Mouse (Mus musculus): Measurements from ENCODE around the gene Hist1h4n.
"Not testable (repeated sequence)": the region's sequence is repeated elsewhere in the genome, so short reads cannot be mapped to it uniquely, and the experiment has no call there.

The Hist1h4n gene

DNA sequence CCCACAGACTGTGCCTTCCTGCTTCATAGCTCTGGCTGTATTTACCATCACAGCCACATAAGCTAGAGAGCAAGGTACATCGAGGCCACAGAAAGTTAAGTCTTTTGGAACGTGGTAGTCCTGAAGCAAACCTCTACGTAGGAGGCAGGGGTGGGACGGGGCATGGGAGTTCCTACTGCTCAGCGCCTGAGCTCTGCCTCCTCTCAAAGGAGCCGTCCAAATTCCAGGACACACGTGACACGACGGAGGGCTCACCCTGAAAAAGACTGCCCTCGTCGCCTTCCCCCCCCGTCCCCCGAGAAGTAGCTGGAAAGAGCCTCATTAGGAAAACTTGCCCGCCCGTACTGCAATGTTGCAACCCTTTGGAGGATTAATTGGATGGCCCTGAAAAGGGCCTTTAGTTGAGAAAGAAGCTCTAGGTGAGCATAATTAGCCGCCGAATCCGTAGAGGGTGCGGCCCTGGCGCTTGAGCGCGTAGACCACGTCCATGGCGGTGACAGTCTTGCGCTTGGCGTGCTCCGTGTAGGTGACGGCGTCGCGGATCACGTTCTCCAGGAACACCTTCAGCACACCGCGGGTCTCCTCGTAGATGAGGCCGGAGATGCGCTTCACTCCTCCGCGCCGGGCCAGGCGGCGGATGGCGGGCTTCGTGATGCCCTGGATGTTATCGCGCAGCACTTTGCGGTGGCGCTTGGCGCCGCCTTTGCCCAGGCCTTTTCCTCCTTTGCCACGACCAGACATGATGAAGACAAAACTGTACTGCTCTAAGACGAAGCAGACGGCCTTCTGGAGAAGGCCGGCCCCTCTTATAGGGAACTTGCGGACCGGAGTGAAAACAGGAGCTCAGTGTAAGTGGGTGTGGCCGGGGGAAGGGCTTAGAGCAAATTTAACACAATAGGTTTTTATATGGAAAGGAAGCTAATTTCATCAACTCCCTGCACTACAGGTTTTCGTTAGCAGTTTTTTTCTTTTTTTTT, at the start of gene Hist1h4n:
Gene Hist1h4n, minus strand, starts transcription at position 779 of the 977 bp plus-strand sequence.
- DNase-seq (ENCODE audit: low read depth, low spot score): not testable (repeated sequence)

DNA sequence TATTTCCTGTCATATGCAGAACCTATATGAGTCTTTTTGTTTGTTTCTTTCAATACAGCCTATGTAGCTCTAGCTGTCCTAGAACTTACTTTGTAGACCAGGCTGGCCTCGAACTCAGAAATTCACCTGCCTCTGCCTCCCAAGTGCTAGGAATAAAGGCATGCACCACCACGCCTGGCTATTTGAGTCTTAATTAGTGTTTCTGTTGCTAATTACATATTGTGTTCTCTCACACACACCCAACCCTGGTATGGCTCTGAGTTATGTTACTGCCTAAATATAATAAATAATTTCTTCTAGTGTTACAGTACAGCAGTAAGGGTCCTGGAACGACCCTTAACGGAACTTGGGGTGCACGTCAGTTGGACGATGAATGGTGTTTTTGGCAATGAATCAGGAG, 48.7 kb upstream of the Hist1h4n start:
- no peak for DNase-seq (ENCODE audit: low read depth, low spot score)

DNA sequence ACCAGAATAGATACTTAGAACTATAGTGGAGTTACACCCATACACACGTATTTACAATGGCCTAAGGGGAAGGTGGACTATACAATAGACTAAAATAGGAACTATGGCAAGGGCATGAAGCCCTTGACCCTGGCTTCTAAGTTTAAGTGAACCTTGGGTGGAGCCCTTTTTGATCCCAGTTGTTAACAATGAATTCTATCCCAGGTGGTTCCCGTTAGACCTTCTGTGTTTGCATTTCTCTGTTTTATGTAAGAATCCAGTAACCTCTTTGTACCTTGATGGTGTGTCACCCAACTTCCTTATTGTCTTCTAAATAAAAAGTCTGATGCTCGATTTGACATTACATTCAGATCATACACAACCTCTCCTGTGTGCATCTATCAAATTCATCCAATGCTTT, 33.5 kb upstream of the Hist1h4n start:
- not testable (repeated sequence) for DNase-seq (ENCODE audit: low read depth, low spot score)

DNA sequence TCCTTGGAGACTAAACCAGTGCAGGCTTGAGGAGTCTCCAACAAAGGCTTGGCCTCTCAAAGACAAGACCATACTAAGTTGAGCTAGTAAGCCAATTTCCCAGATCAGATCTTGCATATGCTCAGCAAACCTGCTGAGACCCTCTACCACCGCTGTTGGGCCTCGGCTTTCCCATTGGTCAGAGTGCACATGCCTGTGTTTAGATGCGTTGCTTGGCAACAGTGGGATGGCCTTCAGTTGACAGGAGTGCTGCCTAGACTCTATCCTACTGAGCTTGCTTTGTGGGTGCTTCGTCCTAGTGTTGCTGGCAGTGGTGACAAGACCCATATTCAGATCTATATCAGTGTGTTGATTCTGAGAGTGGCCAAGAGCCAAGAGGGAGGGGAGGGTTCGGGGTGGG, 29.6 kb upstream of the Hist1h4n start:
- DNase-seq (ENCODE audit: low read depth, low spot score): no peak

DNA sequence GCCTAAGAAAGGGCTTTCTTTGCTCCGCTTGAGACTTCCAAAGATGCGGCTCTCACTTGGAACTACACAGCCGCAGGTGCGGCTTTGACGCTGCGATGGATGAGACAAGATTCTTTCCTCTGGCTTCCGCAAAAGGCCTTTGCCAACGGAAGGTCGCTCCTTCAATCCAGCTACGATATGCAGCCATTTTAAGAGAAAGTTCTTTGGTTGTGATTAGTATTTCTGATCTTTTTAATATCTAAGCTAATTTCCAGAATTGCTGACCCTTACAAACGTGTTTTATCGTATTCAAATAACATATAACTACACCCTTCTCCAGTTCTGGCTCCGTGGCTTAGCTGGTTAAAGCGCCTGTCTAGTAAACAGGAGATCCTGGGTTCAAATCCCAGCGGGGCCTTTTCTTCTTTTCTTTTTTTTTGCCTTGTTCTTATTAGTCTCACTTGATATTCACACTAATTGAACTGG, 23.7 kb upstream of the Hist1h4n start:
- DNase-seq (ENCODE audit: low read depth, low spot score): peak; percentile 37

DNA sequence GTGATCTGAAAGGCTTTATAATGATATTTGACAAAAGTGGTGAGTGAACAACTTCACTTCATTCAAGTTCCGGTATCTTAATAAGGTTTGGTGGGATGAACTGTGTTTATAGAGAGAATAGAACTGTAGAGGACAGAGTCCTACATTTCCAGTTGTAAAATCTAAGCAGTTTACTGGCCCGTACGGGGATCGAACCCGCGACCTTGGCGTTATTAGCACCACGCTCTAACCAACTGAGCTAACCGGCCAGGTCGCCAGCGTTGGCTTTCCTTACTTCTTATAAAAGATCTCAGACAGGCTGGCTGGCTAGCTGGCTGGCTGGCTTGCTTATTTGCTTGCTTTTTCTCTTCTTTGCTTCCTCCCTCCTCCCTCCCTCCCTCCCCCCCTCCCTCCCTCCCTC, 23.1 kb upstream of the Hist1h4n start:
- DNase-seq (ENCODE audit: low read depth, low spot score): peak; percentile 16

DNA sequence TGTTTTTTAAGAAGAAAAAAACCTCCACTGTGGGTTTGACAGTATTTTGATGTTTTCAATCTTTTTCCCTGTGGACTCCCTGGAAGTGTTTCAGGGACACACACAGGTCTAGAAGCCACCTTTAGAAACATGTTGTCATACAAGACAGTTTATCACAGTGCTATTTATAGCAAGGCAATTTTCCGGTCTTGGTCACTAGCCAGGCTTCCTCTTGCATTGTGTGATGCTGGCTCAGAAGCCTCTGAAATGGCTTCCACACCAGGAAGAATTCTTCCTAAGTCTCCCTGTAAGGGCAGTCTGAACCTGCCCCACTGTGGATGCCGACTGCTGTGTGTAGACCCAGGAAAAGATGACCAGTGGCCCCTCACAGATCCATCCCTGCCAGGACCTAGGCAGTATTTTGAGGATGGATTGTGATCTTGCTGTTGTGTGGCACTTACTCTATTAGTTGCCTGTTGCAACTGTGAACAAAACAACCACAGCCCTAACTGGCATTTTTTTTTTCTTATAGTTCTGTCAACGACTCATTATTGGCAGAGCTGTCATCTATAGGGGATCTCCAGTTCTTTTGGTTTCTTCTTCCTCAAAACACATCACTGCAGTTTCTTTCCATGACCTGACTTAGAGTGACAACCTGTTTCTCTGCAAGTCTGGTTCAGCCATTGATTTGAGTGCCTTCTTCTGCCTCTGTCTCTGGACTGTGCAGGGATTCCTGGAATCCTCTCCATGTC, 20.4 kb upstream of the Hist1h4n start:
- no peak for DNase-seq (ENCODE audit: low read depth, low spot score)

DNA sequence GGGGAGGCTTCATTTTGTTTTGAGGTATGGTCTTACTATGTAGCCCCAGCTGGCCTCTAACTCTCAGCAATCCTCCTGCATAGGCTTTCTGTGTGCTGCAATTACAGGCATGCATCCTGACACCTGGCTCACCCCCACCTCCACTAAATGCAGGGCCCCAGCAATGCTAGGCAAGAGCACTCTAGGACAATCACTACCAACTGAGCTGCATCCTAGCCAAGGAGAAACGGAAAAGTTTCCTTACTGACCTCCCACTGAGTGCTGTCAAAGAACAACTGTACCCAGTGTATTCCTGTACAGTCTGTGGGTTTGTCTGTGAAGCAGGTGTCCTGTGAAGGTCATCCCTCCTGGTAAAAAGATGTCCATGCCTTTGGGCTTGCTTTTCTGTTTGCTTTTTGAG, 18.7 kb upstream of the Hist1h4n start:
- DNase-seq (ENCODE audit: low read depth, low spot score): not testable (repeated sequence)

DNA sequence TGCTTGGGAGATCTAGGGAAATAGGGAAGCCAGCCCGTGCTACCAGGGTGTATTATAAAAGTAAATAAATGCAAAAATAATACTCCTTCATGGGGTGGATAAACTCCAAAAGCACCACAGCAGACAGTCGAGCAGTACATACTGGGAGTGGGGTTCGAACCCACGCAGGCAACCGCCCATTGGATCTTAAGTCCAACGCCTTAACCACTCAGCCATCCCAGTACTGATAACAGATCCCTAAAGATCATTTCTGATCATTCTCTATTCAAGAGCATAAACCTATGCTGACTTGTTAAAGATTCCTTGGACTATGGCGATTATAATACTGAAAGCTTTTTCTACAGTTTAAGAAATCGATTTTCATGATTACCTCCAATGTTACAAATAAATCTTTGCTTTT, 15.9 kb upstream of the Hist1h4n start:
- no peak for DNase-seq (ENCODE audit: low read depth, low spot score)

DNA sequence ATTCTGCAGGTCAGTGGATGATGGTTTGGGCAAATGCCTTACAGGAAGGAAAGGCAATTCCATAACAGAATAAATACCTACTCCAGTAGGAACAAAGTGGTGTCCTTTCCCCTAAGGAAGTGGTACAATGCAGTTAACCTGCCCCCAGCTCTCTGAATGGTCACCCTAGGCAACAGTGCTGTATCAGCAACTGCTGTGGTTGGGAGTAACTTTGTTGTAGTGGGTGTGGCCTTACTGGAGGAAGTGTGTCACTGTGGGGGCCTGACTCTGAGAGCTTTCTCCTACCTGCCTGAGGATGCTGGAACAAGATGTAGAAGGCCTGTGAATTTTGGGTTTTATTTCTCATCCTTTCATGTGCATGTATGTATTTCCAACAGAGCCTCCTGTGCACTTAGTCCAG, 14.4 kb upstream of the Hist1h4n start:
- DNase-seq (ENCODE audit: low read depth, low spot score): not testable (repeated sequence)

DNA sequence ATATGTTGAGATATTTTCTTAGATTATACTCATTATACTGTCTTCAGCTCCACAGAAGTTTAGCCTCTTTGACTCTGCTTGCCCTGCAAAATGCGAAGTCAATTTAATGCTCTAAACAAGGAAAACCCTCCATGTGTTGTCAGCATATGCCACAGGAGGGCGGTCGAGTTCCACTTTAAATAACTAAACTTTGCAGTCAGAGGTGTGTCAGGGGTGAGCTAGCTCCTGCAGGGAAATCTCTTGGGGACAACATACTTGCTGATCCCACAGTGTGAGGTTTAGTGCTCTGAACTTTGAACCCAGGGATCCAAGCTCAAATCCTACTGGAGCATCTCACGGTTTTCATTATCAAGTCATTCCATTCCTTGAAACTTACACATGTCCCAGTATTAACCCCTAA, 8.5 kb upstream of the Hist1h4n start:
- DNase-seq (ENCODE audit: low read depth, low spot score): not testable (repeated sequence)

DNA sequence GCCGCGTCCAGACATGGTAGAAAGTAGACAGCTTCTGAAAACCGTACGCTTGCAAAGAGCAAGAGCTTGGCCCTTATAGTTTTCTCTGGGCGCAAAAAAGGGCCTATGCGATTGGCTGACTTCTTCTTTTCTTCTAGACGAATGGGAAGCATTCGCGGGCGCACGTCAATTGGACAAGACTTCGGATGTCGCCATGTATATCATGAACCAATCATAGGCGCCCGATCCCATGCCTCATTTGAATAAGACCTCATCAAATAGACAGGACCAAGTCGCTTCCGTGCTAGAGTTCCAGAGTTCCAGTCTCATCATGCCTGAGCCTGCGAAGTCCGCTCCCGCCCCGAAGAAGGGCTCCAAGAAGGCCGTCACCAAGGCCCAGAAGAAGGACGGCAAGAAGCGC, 1.5 kb upstream of the Hist1h4n start, which contains the start of the genes Hist1h2ap and Hist1h2br:
Gene Hist1h2ap, minus strand, starts transcription at position 47 of the 400 bp plus-strand sequence.
Gene Hist1h2br, plus strand, starts transcription at position 283 of the 400 bp plus-strand sequence.
- not testable (repeated sequence) for DNase-seq (ENCODE audit: low read depth, low spot score)

DNA sequence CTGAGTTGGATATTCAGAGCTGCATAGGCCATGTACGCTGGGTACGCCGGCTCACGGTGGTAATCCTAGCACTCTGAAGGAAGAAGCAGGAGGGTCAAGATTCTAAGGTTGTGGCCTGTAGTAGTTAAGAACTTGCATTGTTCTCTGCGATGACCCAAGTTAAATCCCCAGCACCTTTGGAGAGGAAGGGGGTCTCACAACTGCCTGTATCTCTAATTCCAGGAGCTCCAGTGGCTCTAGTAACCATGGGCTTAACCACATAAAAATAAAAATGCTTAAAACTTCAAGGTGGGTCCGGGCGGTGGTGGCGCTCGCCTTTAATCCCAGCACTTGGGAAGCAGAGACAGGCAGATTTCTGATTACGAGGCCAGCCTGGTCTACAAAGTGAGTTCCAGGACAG, 1.7 kb downstream of the Hist1h4n start:
- no peak for DNase-seq (ENCODE audit: low read depth, low spot score)

DNA sequence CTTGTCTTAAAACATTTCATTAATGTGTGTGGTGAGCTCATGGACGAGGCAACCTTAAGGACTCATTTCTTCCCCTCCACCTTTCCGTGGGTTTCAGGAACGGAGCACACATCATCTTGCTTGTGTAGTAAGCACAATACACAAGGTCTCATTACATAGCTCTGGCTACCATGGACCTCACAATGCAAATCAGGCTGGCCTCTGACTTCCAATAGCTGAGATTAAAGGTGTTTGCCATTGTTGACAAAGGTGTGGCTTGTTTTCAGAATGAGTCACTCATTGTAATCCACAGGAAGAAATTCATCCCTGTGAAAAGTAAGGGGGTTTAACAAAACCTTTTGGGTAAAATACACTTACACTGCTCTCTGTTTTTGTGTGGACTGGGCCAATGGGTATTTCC, 3.5 kb downstream of the Hist1h4n start:
- no peak for DNase-seq (ENCODE audit: low read depth, low spot score)

DNA sequence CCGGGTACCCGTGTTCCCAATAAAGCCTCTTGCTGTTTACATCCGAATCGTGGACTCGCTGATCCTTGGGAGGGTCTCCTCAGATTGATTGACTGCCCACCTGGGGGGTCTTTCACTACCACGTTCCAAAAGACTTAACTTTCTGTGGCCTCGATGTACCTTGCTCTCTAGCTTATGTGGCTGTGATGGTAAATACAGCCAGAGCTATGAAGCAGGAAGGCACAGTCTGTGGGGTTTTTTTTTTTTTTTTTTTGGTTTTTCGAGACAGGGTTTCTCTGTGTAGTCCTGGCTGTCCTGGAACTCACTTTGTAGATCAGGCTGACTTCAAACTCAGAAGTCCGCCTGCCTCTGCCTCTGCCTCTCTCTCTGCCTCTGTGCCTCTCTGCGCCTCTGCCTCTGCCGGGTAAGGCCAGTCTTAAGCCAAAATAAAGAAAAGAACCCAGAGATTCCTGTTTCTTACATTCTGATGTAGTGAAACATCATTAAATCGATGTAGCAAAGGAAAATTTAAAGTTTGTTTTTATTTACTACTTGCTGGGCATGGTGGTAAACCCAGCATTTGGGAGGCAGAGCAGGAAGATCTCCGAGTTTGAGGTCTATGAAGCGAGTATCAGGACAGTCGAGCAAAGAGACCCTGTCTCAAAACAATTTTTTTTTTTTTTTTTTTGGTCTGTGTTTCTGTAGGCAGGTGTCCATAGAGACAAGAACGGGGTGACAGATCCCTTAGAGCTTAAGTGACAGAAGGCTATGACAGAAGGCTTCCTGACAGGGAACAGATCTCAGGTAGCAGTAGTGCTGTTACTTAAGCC, 11.7 kb downstream of the Hist1h4n start:
- DNase-seq (ENCODE audit: low read depth, low spot score): not testable (repeated sequence)

DNA sequence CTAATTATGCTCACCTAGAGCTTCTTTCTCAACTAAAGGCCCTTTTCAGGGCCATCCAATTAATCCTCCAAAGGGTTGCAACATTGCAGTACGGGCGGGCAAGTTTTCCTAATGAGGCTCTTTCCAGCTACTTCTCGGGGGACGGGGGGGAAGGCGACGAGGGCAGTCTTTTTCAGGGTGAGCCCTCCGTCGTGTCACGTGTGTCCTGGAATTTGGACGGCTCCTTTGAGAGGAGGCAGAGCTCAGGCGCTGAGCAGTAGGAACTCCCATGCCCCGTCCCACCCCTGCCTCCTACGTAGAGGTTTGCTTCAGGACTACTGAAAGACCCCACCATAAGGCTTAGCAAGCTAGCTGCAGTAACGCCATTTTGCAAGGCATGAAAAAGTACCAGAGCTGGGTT, 19.9 kb downstream of the Hist1h4n start:
- DNase-seq (ENCODE audit: low read depth, low spot score): not testable (repeated sequence)

DNA sequence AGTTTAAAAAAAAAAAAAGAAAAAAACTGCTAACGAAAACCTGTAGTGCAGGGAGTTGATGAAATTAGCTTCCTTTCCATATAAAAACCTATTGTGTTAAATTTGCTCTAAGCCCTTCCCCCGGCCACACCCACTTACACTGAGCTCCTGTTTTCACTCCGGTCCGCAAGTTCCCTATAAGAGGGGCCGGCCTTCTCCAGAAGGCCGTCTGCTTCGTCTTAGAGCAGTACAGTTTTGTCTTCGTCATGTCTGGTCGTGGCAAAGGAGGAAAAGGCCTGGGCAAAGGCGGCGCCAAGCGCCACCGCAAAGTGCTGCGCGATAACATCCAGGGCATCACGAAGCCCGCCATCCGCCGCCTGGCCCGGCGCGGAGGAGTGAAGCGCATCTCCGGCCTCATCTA, 20.5 kb downstream of the Hist1h4n start, which contains the start of gene Hist1h4m:
Gene Hist1h4m, plus strand, starts transcription at position 208 of the 400 bp plus-strand sequence.
- DNase-seq (ENCODE audit: low read depth, low spot score): not testable (repeated sequence)

DNA sequence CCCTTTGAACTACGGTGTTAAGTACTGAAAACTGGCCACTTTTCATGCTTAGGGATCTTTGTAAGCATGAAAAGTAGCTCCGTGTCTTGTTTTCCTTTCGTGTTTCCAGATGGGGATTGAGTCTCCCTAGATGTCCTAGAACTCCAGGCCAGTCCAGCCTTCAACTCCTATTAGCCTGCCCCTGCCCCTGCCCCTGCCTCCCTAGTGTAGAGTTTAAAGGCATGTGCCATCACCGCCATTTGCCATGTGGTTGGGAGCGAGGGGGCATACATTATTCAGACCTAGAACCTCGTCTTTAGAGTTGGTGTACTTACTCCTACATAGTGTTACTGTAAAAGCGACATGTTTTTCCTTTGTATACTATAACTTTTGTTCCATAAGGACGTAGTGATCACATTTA, 20.9 kb downstream of the Hist1h4n start:
- DNase-seq (ENCODE audit: low read depth, low spot score): not testable (repeated sequence)

DNA sequence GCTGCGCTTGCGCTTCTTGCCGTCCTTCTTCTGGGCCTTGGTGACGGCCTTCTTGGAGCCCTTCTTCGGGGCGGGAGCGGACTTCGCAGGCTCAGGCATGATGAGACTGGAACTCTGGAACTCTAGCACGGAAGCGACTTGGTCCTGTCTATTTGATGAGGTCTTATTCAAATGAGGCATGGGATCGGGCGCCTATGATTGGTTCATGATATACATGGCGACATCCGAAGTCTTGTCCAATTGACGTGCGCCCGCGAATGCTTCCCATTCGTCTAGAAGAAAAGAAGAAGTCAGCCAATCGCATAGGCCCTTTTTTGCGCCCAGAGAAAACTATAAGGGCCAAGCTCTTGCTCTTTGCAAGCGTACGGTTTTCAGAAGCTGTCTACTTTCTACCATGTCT, 21.9 kb downstream of the Hist1h4n start, which contains the start of the genes Hist1h2bq and Hist1h2ao:
Gene Hist1h2bq, minus strand, starts transcription at position 125 of the 400 bp plus-strand sequence.
Gene Hist1h2ao, plus strand, starts transcription at position 393 of the 400 bp plus-strand sequence.
- not testable (repeated sequence) for DNase-seq (ENCODE audit: low read depth, low spot score)

DNA sequence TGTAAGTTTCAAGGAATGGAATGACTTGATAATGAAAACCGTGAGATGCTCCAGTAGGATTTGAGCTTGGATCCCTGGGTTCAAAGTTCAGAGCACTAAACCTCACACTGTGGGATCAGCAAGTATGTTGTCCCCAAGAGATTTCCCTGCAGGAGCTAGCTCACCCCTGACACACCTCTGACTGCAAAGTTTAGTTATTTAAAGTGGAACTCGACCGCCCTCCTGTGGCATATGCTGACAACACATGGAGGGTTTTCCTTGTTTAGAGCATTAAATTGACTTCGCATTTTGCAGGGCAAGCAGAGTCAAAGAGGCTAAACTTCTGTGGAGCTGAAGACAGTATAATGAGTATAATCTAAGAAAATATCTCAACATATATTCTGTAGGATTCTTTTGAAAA, 28.9 kb downstream of the Hist1h4n start:
- not testable (repeated sequence) for DNase-seq (ENCODE audit: low read depth, low spot score)

DNA sequence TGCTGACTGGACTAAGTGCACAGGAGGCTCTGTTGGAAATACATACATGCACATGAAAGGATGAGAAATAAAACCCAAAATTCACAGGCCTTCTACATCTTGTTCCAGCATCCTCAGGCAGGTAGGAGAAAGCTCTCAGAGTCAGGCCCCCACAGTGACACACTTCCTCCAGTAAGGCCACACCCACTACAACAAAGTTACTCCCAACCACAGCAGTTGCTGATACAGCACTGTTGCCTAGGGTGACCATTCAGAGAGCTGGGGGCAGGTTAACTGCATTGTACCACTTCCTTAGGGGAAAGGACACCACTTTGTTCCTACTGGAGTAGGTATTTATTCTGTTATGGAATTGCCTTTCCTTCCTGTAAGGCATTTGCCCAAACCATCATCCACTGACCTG, 34.8 kb downstream of the Hist1h4n start:
- not testable (repeated sequence) for DNase-seq (ENCODE audit: low read depth, low spot score)

Data from brain, embryonic 18.5 days (tissue).